Mouse (Mus musculus) ES-Bruce4 (cell line): ENCODE measurements around the gene Klb.

Experiments used
- CTCF ChIP-seq: IDR thresholded peaks from one replicate; pipeline ENCODE4 v1.8.1; 2011; ENCODE audit warnings: low read depth, low read length
- EP300 ChIP-seq: IDR thresholded peaks from 2 replicates; pipeline ENCODE4 v1.6.1; 2011; ENCODE audit warnings: low read depth, low read length; ENCODE audit not compliant: insufficient read depth
- POLR2A ChIP-seq: IDR thresholded peaks from one replicate; pipeline ENCODE4 v1.8.1; 2011; ENCODE audit warnings: low read length; ENCODE audit not compliant: insufficient read depth

GRCm38 (mm10) chr5:65324758-65325355 lies 23.3 kb upstream of the Klb start:
- no peak for TF ChIP-seq EP300
- TF ChIP-seq POLR2A = no peak
- no peak for TF ChIP-seq CTCF
